Mouse (Mus musculus): ENCODE data around the gene Olfr1037. TPM values are rescaled to one million over a fixed set of nuclear protein-coding genes. Genes with fewer than 3 reads are reported as not detected.
"Not testable (repeated sequence)": the region's sequence is repeated elsewhere in the genome, so short reads cannot be mapped to it uniquely, and the experiment has no call there.

Olfr1037 gene
- total RNA-seq (2014; fragmentation: Nextera tagmentation) = not detected in 2 replicates
- not detected in 2 replicates for total RNA-seq (2017)

- no peak for ATAC-seq (replicated peaks; ENCODE audit: low FRiP score, low TSS enrichment, poor library complexity, severe bottlenecking)
Observed at GRCm38 (mm10) chr2:86087285-86087684, at the start of gene Olfr1037. Gene Olfr1037, minus strand, starts transcription at chr2:86087385.

GRCm38 (mm10) chr2:86135828-86136227 is 48.6 kb upstream of the Olfr1037 start, which contains the start of gene Olfr1039:
Gene Olfr1039, minus strand, starts transcription at chr2:86135928.
- no peak for ATAC-seq (replicated peaks; ENCODE audit: low FRiP score, low TSS enrichment, poor library complexity, severe bottlenecking)

- ATAC-seq (replicated peaks; ENCODE audit: low FRiP score, low TSS enrichment, poor library complexity, severe bottlenecking) = 0 out of 2 replicates have a peak, but pooled peaks have one; percentile 52
Observed at GRCm38 (mm10) chr2:86080478-86080877, 6.7 kb downstream of the Olfr1037 start.

- not testable (repeated sequence) for ATAC-seq (replicated peaks; ENCODE audit: low FRiP score, low TSS enrichment, poor library complexity, severe bottlenecking)
Observed at GRCm38 (mm10) chr2:86073692-86074091, 13.5 kb downstream of the Olfr1037 start, which contains the start of gene Olfr1036. Gene Olfr1036, plus strand, starts transcription at chr2:86073992.

- ATAC-seq (replicated peaks; ENCODE audit: low FRiP score, low TSS enrichment, poor library complexity, severe bottlenecking) = no peak
Observed at GRCm38 (mm10) chr2:86070189-86070588, 17.0 kb downstream of the Olfr1037 start.

GRCm38 (mm10) chr2:86063766-86064165 is 23.4 kb downstream of the Olfr1037 start:
- ATAC-seq (replicated peaks; ENCODE audit: low FRiP score, low TSS enrichment, poor library complexity, severe bottlenecking) = not testable (repeated sequence)

- ATAC-seq (replicated peaks; ENCODE audit: low FRiP score, low TSS enrichment, poor library complexity, severe bottlenecking) = not testable (repeated sequence)
Observed at GRCm38 (mm10) chr2:86050777-86051176, 36.4 kb downstream of the Olfr1037 start.

GRCm38 (mm10) chr2:86045561-86045960 is 41.6 kb downstream of the Olfr1037 start, which contains the start of gene Olfr1034:
Gene Olfr1034, plus strand, starts transcription at chr2:86045861.
- ATAC-seq (replicated peaks; ENCODE audit: low FRiP score, low TSS enrichment, poor library complexity, severe bottlenecking) = no peak

Other genes with a start within 250 kb of the Olfr1037 start
- not detected in 2 replicates for gene Olfr1019, start 241.9 kb downstream of the Olfr1037 start, total RNA-seq (2014; fragmentation: Nextera tagmentation)
- gene Olfr1019, start 241.9 kb downstream of the Olfr1037 start, total RNA-seq (2017) = not detected in 2 replicates
- not detected in 2 replicates for gene Olfr1020, start 240.4 kb downstream of the Olfr1037 start, total RNA-seq (2014; fragmentation: Nextera tagmentation)
- not detected in 2 replicates for gene Olfr1020, start 240.4 kb downstream of the Olfr1037 start, total RNA-seq (2017)
- not detected in 2 replicates for gene Olfr1022, start 218.8 kb downstream of the Olfr1037 start, total RNA-seq (2014; fragmentation: Nextera tagmentation)
- gene Olfr1022, start 218.8 kb downstream of the Olfr1037 start, total RNA-seq (2017) = not detected in 2 replicates
- gene Olfr1023, start 201.7 kb downstream of the Olfr1037 start, total RNA-seq (2014; fragmentation: Nextera tagmentation) = not detected in 2 replicates
- not detected in 2 replicates for gene Olfr1023, start 201.7 kb downstream of the Olfr1037 start, total RNA-seq (2017)
- not detected in 2 replicates for gene Olfr1024, start 182.3 kb downstream of the Olfr1037 start, total RNA-seq (2014; fragmentation: Nextera tagmentation)
- not detected in 2 replicates for gene Olfr1024, start 182.3 kb downstream of the Olfr1037 start, total RNA-seq (2017)
- not detected in 2 replicates for gene Olfr1025-ps1, start 172.2 kb downstream of the Olfr1037 start, total RNA-seq (2014; fragmentation: Nextera tagmentation)
- gene Olfr1025-ps1, start 172.2 kb downstream of the Olfr1037 start, total RNA-seq (2017) = not detected in 2 replicates
- gene Olfr1026, start 165.8 kb downstream of the Olfr1037 start, total RNA-seq (2014; fragmentation: Nextera tagmentation) = not detected in 2 replicates
- not detected in 2 replicates for gene Olfr1026, start 165.8 kb downstream of the Olfr1037 start, total RNA-seq (2017)
- not detected in 2 replicates for gene Olfr1028, start 136.9 kb downstream of the Olfr1037 start, total RNA-seq (2014; fragmentation: Nextera tagmentation)
- gene Olfr1028, start 136.9 kb downstream of the Olfr1037 start, total RNA-seq (2017) = not detected in 2 replicates
- not detected in 2 replicates for gene Olfr1029, start 113.5 kb downstream of the Olfr1037 start, total RNA-seq (2014; fragmentation: Nextera tagmentation)
- gene Olfr1029, start 113.5 kb downstream of the Olfr1037 start, total RNA-seq (2017) = not detected in 2 replicates
- gene Olfr1030, start 108.1 kb downstream of the Olfr1037 start, total RNA-seq (2014; fragmentation: Nextera tagmentation) = not detected in 2 replicates
- gene Olfr1030, start 108.1 kb downstream of the Olfr1037 start, total RNA-seq (2017) = not detected in 2 replicates
- not detected in 2 replicates for gene Olfr1031, start 97.1 kb downstream of the Olfr1037 start, total RNA-seq (2014; fragmentation: Nextera tagmentation)
- not detected in 2 replicates for gene Olfr1031, start 97.1 kb downstream of the Olfr1037 start, total RNA-seq (2017)
- not detected in 2 replicates for gene Olfr1032, start 81.8 kb downstream of the Olfr1037 start, total RNA-seq (2014; fragmentation: Nextera tagmentation)
- gene Olfr1032, start 81.8 kb downstream of the Olfr1037 start, total RNA-seq (2017) = not detected in 2 replicates
- 0.09 TPM in 1 of 2 replicates, not detected in the other for gene Olfr1033, start 66.8 kb downstream of the Olfr1037 start, total RNA-seq (2014; fragmentation: Nextera tagmentation)
- gene Olfr1033, start 66.8 kb downstream of the Olfr1037 start, total RNA-seq (2017) = not detected in 2 replicates
- not detected in 2 replicates for gene Olfr1034, start 41.5 kb downstream of the Olfr1037 start, total RNA-seq (2014; fragmentation: Nextera tagmentation)
- not detected in 2 replicates for gene Olfr1034, start 41.5 kb downstream of the Olfr1037 start, total RNA-seq (2017)
- not detected in 2 replicates for gene Olfr1036, start 13.4 kb downstream of the Olfr1037 start, total RNA-seq (2014; fragmentation: Nextera tagmentation)
- gene Olfr1036, start 13.4 kb downstream of the Olfr1037 start, total RNA-seq (2017) = not detected in 2 replicates
- not detected in 2 replicates for gene Olfr1039, start 48.5 kb upstream of the Olfr1037 start, total RNA-seq (2014; fragmentation: Nextera tagmentation)
- not detected in 2 replicates for gene Olfr1039, start 48.5 kb upstream of the Olfr1037 start, total RNA-seq (2017)
- not detected in 2 replicates for gene Olfr1040, start 59.3 kb upstream of the Olfr1037 start, total RNA-seq (2014; fragmentation: Nextera tagmentation)
- gene Olfr1040, start 59.3 kb upstream of the Olfr1037 start, total RNA-seq (2017) = not detected in 2 replicates
- not detected in 2 replicates for gene Olfr1042, start 74.5 kb upstream of the Olfr1037 start, total RNA-seq (2014; fragmentation: Nextera tagmentation)
- not detected in 2 replicates for gene Olfr1042, start 74.5 kb upstream of the Olfr1037 start, total RNA-seq (2017)
- gene Olfr1043, start 80.1 kb upstream of the Olfr1037 start, total RNA-seq (2014; fragmentation: Nextera tagmentation) = not detected in 2 replicates
- not detected in 2 replicates for gene Olfr1043, start 80.1 kb upstream of the Olfr1037 start, total RNA-seq (2017)
- gene Olfr1044, start 90.4 kb upstream of the Olfr1037 start, total RNA-seq (2014; fragmentation: Nextera tagmentation) = not detected in 2 replicates
- not detected in 2 replicates for gene Olfr1044, start 90.4 kb upstream of the Olfr1037 start, total RNA-seq (2017)
- gene Olfr52, start 98.3 kb upstream of the Olfr1037 start, total RNA-seq (2014; fragmentation: Nextera tagmentation) = not detected in 2 replicates
- gene Olfr52, start 98.3 kb upstream of the Olfr1037 start, total RNA-seq (2017) = not detected in 2 replicates
- gene Olfr1045, start 115.6 kb upstream of the Olfr1037 start, total RNA-seq (2014; fragmentation: Nextera tagmentation) = not detected in 2 replicates
- not detected in 2 replicates for gene Olfr1045, start 115.6 kb upstream of the Olfr1037 start, total RNA-seq (2017)
- not detected in 2 replicates for gene Olfr1046, start 131.9 kb upstream of the Olfr1037 start, total RNA-seq (2014; fragmentation: Nextera tagmentation)
- gene Olfr1046, start 131.9 kb upstream of the Olfr1037 start, total RNA-seq (2017) = not detected in 2 replicates
- gene Olfr1047, start 144.0 kb upstream of the Olfr1037 start, total RNA-seq (2014; fragmentation: Nextera tagmentation) = not detected in 2 replicates
- not detected in 2 replicates for gene Olfr1047, start 144.0 kb upstream of the Olfr1037 start, total RNA-seq (2017)
- gene Olfr1048, start 152.9 kb upstream of the Olfr1037 start, total RNA-seq (2014; fragmentation: Nextera tagmentation) = not detected in 2 replicates
- not detected in 2 replicates for gene Olfr1048, start 152.9 kb upstream of the Olfr1037 start, total RNA-seq (2017)
- not detected in 2 replicates for gene Olfr1049, start 170.9 kb upstream of the Olfr1037 start, total RNA-seq (2014; fragmentation: Nextera tagmentation)
- gene Olfr1049, start 170.9 kb upstream of the Olfr1037 start, total RNA-seq (2017) = not detected in 2 replicates
- gene Olfr1051, start 191.7 kb upstream of the Olfr1037 start, total RNA-seq (2014; fragmentation: Nextera tagmentation) = not detected in 2 replicates
- not detected in 2 replicates for gene Olfr1051, start 191.7 kb upstream of the Olfr1037 start, total RNA-seq (2017)
- gene Olfr1052, start 205.1 kb upstream of the Olfr1037 start, total RNA-seq (2014; fragmentation: Nextera tagmentation) = not detected in 2 replicates
- gene Olfr1052, start 205.1 kb upstream of the Olfr1037 start, total RNA-seq (2017) = not detected in 2 replicates
- gene Olfr1053, start 227.9 kb upstream of the Olfr1037 start, total RNA-seq (2014; fragmentation: Nextera tagmentation) = not detected in 2 replicates
- not detected in 2 replicates for gene Olfr1053, start 227.9 kb upstream of the Olfr1037 start, total RNA-seq (2017)
- not detected in 2 replicates for gene Olfr1054, start 248.0 kb upstream of the Olfr1037 start, total RNA-seq (2014; fragmentation: Nextera tagmentation)
- gene Olfr1054, start 248.0 kb upstream of the Olfr1037 start, total RNA-seq (2017) = not detected in 2 replicates

Data from megakaryocyte-erythroid progenitor cell, adult 5-6 weeks (primary cell).